Mouse (Mus musculus): ENCODE results near the gene Mmp28. TPM values are rescaled to one million over a fixed set of nuclear protein-coding genes. Genes with fewer than 3 reads are reported as not detected.

Mmp28 gene
- 1.9 and 3.2 TPM in 2 replicates for polyA plus RNA-seq (2015; fragmentation: Nextera tagmentation; extraction: Ambion mirVana)

GRCm38 (mm10) chr11:83462711-83463244 lies at the start of gene Mmp28:
Gene Mmp28, minus strand, starts transcription at chr11:83463071.

GRCm38 (mm10) chr11:83472324-83473234 lies 9.7 kb upstream of the Mmp28 start, which contains the start of gene Taf15:
Gene Taf15, plus strand, starts transcription at chr11:83473086.

GRCm38 (mm10) chr11:83437377-83437776 lies 25.5 kb downstream of the Mmp28 start, which contains the start of gene 1700020L24Rik:
Gene 1700020L24Rik, plus strand, starts transcription at chr11:83437677.

GRCm38 (mm10) chr11:83429355-83429754 lies 33.5 kb downstream of the Mmp28 start, which contains the start of gene Gas2l2:
Gene Gas2l2, minus strand, starts transcription at chr11:83429455.

GRCm38 (mm10) chr11:83409087-83409754 lies 53.6 kb downstream of the Mmp28 start, which contains the start of gene Rasl10b:
Gene Rasl10b, plus strand, starts transcription at chr11:83409137.

Other genes starting within 250 kb of the Mmp28 start
- 0.85 and 0.97 TPM in 2 replicates for gene Slfn14, start 176.3 kb downstream of the Mmp28 start, polyA plus RNA-seq (2015; fragmentation: Nextera tagmentation; extraction: Ambion mirVana)
- gene Ap2b1, start 164.0 kb downstream of the Mmp28 start, polyA plus RNA-seq (2015; fragmentation: Nextera tagmentation; extraction: Ambion mirVana): 32.6 and 37.1 TPM in 2 replicates
- gene Pex12, start 160.5 kb downstream of the Mmp28 start, polyA plus RNA-seq (2015; fragmentation: Nextera tagmentation; extraction: Ambion mirVana): 8.4 and 13.0 TPM in 2 replicates
- 4.4 and 5.9 TPM in 2 replicates for gene Rasl10b, start 53.9 kb downstream of the Mmp28 start, polyA plus RNA-seq (2015; fragmentation: Nextera tagmentation; extraction: Ambion mirVana)
- 0.08 TPM in 1 of 2 replicates, not detected in the other for gene Gas2l2, start 33.6 kb downstream of the Mmp28 start, polyA plus RNA-seq (2015; fragmentation: Nextera tagmentation; extraction: Ambion mirVana)
- gene 1700020L24Rik, start 25.4 kb downstream of the Mmp28 start, polyA plus RNA-seq (2015; fragmentation: Nextera tagmentation; extraction: Ambion mirVana): 0.80 and 1.2 TPM in 2 replicates
- 4.9 and 6.5 TPM in 2 replicates for gene Taf15, start 10.0 kb upstream of the Mmp28 start, polyA plus RNA-seq (2015; fragmentation: Nextera tagmentation; extraction: Ambion mirVana)
- gene Heatr9, start 59.1 kb upstream of the Mmp28 start, polyA plus RNA-seq (2015; fragmentation: Nextera tagmentation; extraction: Ambion mirVana): not detected in 2 replicates
- gene Ccl5, start 67.4 kb upstream of the Mmp28 start, polyA plus RNA-seq (2015; fragmentation: Nextera tagmentation; extraction: Ambion mirVana): 1.9 and 4.3 TPM in 2 replicates
- 23.0 and 30.6 TPM in 2 replicates for gene Ccl9, start 115.6 kb upstream of the Mmp28 start, polyA plus RNA-seq (2015; fragmentation: Nextera tagmentation; extraction: Ambion mirVana)
- gene Ccl6, start 130.0 kb upstream of the Mmp28 start, polyA plus RNA-seq (2015; fragmentation: Nextera tagmentation; extraction: Ambion mirVana): 76.3 and 108 TPM in 2 replicates
- gene Rpl9-ps1, start 182.6 kb upstream of the Mmp28 start, polyA plus RNA-seq (2015; fragmentation: Nextera tagmentation; extraction: Ambion mirVana): not detected in 2 replicates
- 1.1 and 1.5 TPM in 2 replicates for gene Ccl3, start 186.3 kb upstream of the Mmp28 start, polyA plus RNA-seq (2015; fragmentation: Nextera tagmentation; extraction: Ambion mirVana)
- gene Ccl4, start 199.5 kb upstream of the Mmp28 start, polyA plus RNA-seq (2015; fragmentation: Nextera tagmentation; extraction: Ambion mirVana): 2.0 and 2.8 TPM in 2 replicates
- gene Wfdc17, start 240.9 kb upstream of the Mmp28 start, polyA plus RNA-seq (2015; fragmentation: Nextera tagmentation; extraction: Ambion mirVana): 25.4 and 59.9 TPM in 2 replicates
- 1.3 and 2.7 TPM in 2 replicates for gene Wfdc18, start 245.9 kb upstream of the Mmp28 start, polyA plus RNA-seq (2015; fragmentation: Nextera tagmentation; extraction: Ambion mirVana)